Mouse (Mus musculus) liver, adult 2 months (tissue): ENCODE measurements at regions not wholly inside any gene's neighbourhood (a gene's known extent, or its start where the extent isn't known, plus 50 kb on each side); places are given as distances from the start of the nearest gene placed in this dataset.

Experiments used
- DNase-seq: peaks from one replicate; pipeline ENCODE4 v3.0.0-alpha.2; 2011; ENCODE audit warnings: low read depth, low spot score; ENCODE audit errors: extremely low read depth
- H3K27ac ChIP-seq: fragments of 200-500 bp; replicated peaks from 2 replicates; pipeline ENCODE4 v1.5.1; 2012; ENCODE audit warnings: low read depth, mild to moderate bottlenecking, control low read depth, inconsistent platforms, low read length; ENCODE audit not compliant: insufficient read depth
- H3K27me3 ChIP-seq: fragments of 200-500 bp; 2 replicates; pipeline ENCODE4 v1.6.1; 2012; ENCODE audit warnings: mild to moderate bottlenecking, moderate library complexity, low read length, inconsistent platforms; ENCODE audit not compliant: control insufficient read depth, insufficient read depth
- H3K36me3 ChIP-seq: fragments of 200-500 bp; 2 replicates; pipeline ENCODE4 v1.6.1; 2012; ENCODE audit warnings: low read length, inconsistent platforms; ENCODE audit not compliant: control insufficient read depth, insufficient read depth
- H3K4me1 ChIP-seq: fragments of 200-500 bp; 2 replicates; pipeline ENCODE4 v1.6.1; 2011; ENCODE audit warnings: low read length; ENCODE audit not compliant: control insufficient read depth, insufficient read depth
- H3K4me3 ChIP-seq: fragments of 200-500 bp; 2 replicates; pipeline ENCODE4 v1.5.1; 2011; ENCODE audit warnings: low read depth, mild to moderate bottlenecking, control low read depth, low read length, moderate library complexity; ENCODE audit not compliant: insufficient read depth
- H3K79me2 ChIP-seq: fragments of 200-500 bp; 2 replicates; pipeline ENCODE4 v1.6.1; 2012; ENCODE audit warnings: inconsistent platforms, mild to moderate bottlenecking, low read length, moderate library complexity; ENCODE audit not compliant: control insufficient read depth, insufficient read depth
- H3K9ac ChIP-seq: fragments of 200-500 bp; 2 replicates; pipeline ENCODE4 v1.6.1; 2012; ENCODE audit warnings: low read depth, mild to moderate bottlenecking, control low read depth, inconsistent platforms, low read length
- CTCF ChIP-seq: fragments of 200-500 bp; IDR thresholded peaks from 2 replicates; pipeline ENCODE4 v1.5.1; 2011; ENCODE audit warnings: low read depth, low read length, control low read depth
- POLR2A ChIP-seq: fragments of 200-500 bp; IDR thresholded peaks from 2 replicates; pipeline ENCODE4 v1.6.1; 2011; ENCODE audit warnings: low read length, control low read depth; ENCODE audit not compliant: insufficient read depth; ENCODE audit errors: extremely low read depth
- WGBS: fragments of 180-500 bp; shearing (Covaris S2); methylation state at CpG from one replicate; pipeline ENCODE4 v1.1.7; 2018; 5-methylcytosine and 5-hydroxymethylcytosine counted together

- no peak for TF ChIP-seq CTCF
- TF ChIP-seq POLR2A = no peak
- DNase-seq = peak; percentile 15
- no peak overlapping the region for H3K27ac ChIP-seq
- no peaks in the 10 kb centered on the region for H3K4me1 ChIP-seq
- H3K27me3 ChIP-seq = no peaks in the 10 kb centered on the region
- H3K36me3 ChIP-seq = no peaks in the 10 kb centered on the region
- H3K9ac ChIP-seq = no peak overlapping the region
- WGBS = 73% methylated on average over 10 of the region's 10 CpGs
- H3K79me2 ChIP-seq = no peaks in the 10 kb centered on the region
- no peak overlapping the region for H3K4me3 ChIP-seq
Observed at GRCm38 (mm10) chr14:88337304-88337703, 133.9 kb downstream of the Pcdh20 start.

GRCm38 (mm10) chr14:88330613-88331012, 140.6 kb downstream of the Pcdh20 start:
- no peak overlapping the region for H3K4me3 ChIP-seq
- no peak overlapping the region for H3K27ac ChIP-seq
- H3K79me2 ChIP-seq = no peaks in the 10 kb centered on the region
- 80% methylated on average over 2 of the region's 2 CpGs for WGBS
- TF ChIP-seq POLR2A (no peak), CTCF (no peak)
- DNase-seq = no peak
- H3K9ac ChIP-seq = no peak overlapping the region
- no peaks in the 10 kb centered on the region for H3K27me3 ChIP-seq
- no peaks in the 10 kb centered on the region for H3K4me1 ChIP-seq
- no peaks in the 10 kb centered on the region for H3K36me3 ChIP-seq

GRCm38 (mm10) chr14:88326411-88326810, 144.8 kb downstream of the Pcdh20 start:
- TF ChIP-seq CTCF = no peak
- no peak for TF ChIP-seq POLR2A
- Histone ChIP-seq H3K27ac (no peak overlapping the region), H3K4me1 (no peaks in the 10 kb centered on the region), H3K4me3 (no peak overlapping the region), H3K79me2 (no peaks in the 10 kb centered on the region), H3K36me3 (no peaks in the 10 kb centered on the region), H3K27me3 (no peaks in the 10 kb centered on the region), H3K9ac (no peak overlapping the region)
- no peak for DNase-seq
- WGBS = 84% methylated on average over 4 of the region's 4 CpGs

- H3K4me1 ChIP-seq = no peaks in the 10 kb centered on the region
- H3K4me3 ChIP-seq = no peak overlapping the region
- TF ChIP-seq CTCF (no peak), POLR2A (no peak)
- no peak overlapping the region for H3K9ac ChIP-seq
- H3K27ac ChIP-seq = no peak overlapping the region
- DNase-seq = peak; percentile 19
- 38% methylated on average over 5 of the region's 5 CpGs for WGBS
- no peaks in the 10 kb centered on the region for H3K27me3 ChIP-seq
- H3K36me3 ChIP-seq = no peaks in the 10 kb centered on the region
- H3K79me2 ChIP-seq = no peaks in the 10 kb centered on the region
Observed at GRCm38 (mm10) chr14:88278327-88278726, 192.9 kb downstream of the Pcdh20 start.

GRCm38 (mm10) chr14:88264771-88265170, 206.4 kb downstream of the Pcdh20 start:
- DNase-seq = no peak
- no peak for TF ChIP-seq CTCF
- no peak for TF ChIP-seq POLR2A
- Histone ChIP-seq H3K36me3 (no peaks in the 10 kb centered on the region), H3K79me2 (no peaks in the 10 kb centered on the region), H3K27ac (no peak overlapping the region), H3K27me3 (no peaks in the 10 kb centered on the region), H3K9ac (no peak overlapping the region), H3K4me1 (no peaks in the 10 kb centered on the region), H3K4me3 (no peak overlapping the region)

GRCm38 (mm10) chr14:88259034-88259433, 212.2 kb downstream of the Pcdh20 start:
- no peaks in the 10 kb centered on the region for H3K79me2 ChIP-seq
- H3K27ac ChIP-seq = no peak overlapping the region
- no peak overlapping the region for H3K9ac ChIP-seq
- TF ChIP-seq CTCF (no peak), POLR2A (no peak)
- no peaks in the 10 kb centered on the region for H3K27me3 ChIP-seq
- no peak overlapping the region for H3K4me3 ChIP-seq
- no peaks in the 10 kb centered on the region for H3K4me1 ChIP-seq
- no peaks in the 10 kb centered on the region for H3K36me3 ChIP-seq
- no peak for DNase-seq
